Mouse (Mus musculus) forebrain, embryonic 16.5 days (tissue): ENCODE data around the gene Nckap5l. TPM values are rescaled to one million over a fixed set of nuclear protein-coding genes. Genes with fewer than 3 reads are reported as not detected.

ENCODE experiments used
- ATAC-seq: fragments of 200-750 bp; cut with Nextera tagmentation; 2 replicates; pipeline ENCODE4 v1.8.0; 2017; ENCODE audit warnings: mild to moderate bottlenecking, moderate library complexity
- H3K27ac ChIP-seq: fragments of 300-500 bp; sonication (generic); 2 replicates; pipeline ENCODE4 v1.5.1; 2014; ENCODE audit warnings: low read length, control low read depth
- H3K27me3 ChIP-seq: fragments of 300-500 bp; sonication (generic); replicated peaks from 2 replicates; pipeline ENCODE4 v1.6.1; 2014; ENCODE audit warnings: low read length; ENCODE audit not compliant: control insufficient read depth, insufficient read depth
- H3K36me3 ChIP-seq: fragments of 300-500 bp; sonication (generic); 2 replicates; pipeline ENCODE4 v1.6.1; 2014; ENCODE audit not compliant: control insufficient read depth, insufficient read depth
- H3K4me1 ChIP-seq: fragments of 300-500 bp; sonication (generic); replicated peaks from 2 replicates; pipeline ENCODE4 v1.6.1; 2014; ENCODE audit warnings: low read length; ENCODE audit not compliant: control insufficient read depth, insufficient read depth
- H3K4me2 ChIP-seq: fragments of 300-500 bp; sonication (generic); 2 replicates; pipeline ENCODE4 v1.6.1; 2014; ENCODE audit warnings: mild to moderate bottlenecking, low read length, control low read depth
- H3K4me3 ChIP-seq: fragments of 300-500 bp; sonication (generic); replicated peaks from 2 replicates; pipeline ENCODE4 v1.5.1; 2014; ENCODE audit warnings: mild to moderate bottlenecking, low read length, control low read depth
- H3K9ac ChIP-seq: fragments of 300-500 bp; sonication (generic); replicated peaks from 2 replicates; pipeline ENCODE4 v1.6.1; 2014; ENCODE audit warnings: low read depth, low read length, control low read depth
- H3K9me3 ChIP-seq: fragments of 300-500 bp; sonication (generic); 2 replicates; pipeline ENCODE4 v1.6.1; 2016; ENCODE audit warnings: low read length; ENCODE audit not compliant: control insufficient read depth
- WGBS: fragments of 180-500 bp; shearing (Covaris S2); extraction: QIAGEN DNeasy Blood & Tissue Kit; methylation state at CpG from one replicate; pipeline ENCODE4 v1.1.7; 2014; 5-methylcytosine and 5-hydroxymethylcytosine counted together
- polyA plus RNA-seq: library from polyadenylated mRNA; unstranded; fragments of >200 nt; fragmentation: Nextera tagmentation; extraction: Ambion mirVana; gene quantifications from 2 replicates; pipeline ENCODE4 v1.2.1, GENCODE M21; 2015

The Nckap5l gene
- polyA plus RNA-seq, 1 experiment from 2014 or later: 12.5 TPM

GRCm38 (mm10) chr15:99384071-99384470 is 73.5 kb downstream of the Nckap5l start:
- ATAC-seq: no peak

DNA sequence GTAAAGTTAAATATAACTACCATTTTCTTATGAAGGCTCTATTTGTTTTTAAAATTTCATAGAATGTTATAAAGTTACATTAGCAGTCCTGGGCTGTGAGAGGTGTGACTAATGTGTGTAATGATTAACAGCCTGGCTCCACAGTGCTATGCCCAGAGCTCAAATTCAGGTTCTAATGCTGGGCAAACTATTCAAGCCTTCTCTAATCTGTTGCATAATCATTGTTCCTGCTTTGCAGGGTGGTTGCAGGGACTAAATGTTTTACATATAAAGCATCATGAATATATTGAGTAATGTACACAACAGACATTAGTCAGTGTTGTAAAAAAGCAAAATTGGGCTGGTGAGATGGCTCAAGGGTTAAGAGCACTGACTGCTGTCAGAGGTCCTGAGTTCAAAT is 74.7 kb downstream of the Nckap5l start:
- no peak for ATAC-seq
- Histone ChIP-seq H3K36me3 (no peaks in the 10 kb centered on the region), H3K4me1 (no peaks in the 10 kb centered on the region), H3K27me3 (no peaks in the 10 kb centered on the region), H3K4me3 (no peak overlapping the region), H3K27ac (no peak overlapping the region), H3K9ac (no peak overlapping the region), H3K4me2 (no peak overlapping the region), H3K9me3 (no peaks in the 10 kb centered on the region; the same call in 1 of the 2 replicates)

More at GRCm38 (mm10) chr15:99384071-99384470, 73.5 kb downstream of the Nckap5l start:
- H3K9me3 ChIP-seq: no peaks in the 10 kb centered on the region
- H3K4me2 ChIP-seq: no peak overlapping the region
- H3K36me3 ChIP-seq: no peaks in the 10 kb centered on the region
- no peak overlapping the region for H3K4me3 ChIP-seq
- H3K4me1 ChIP-seq: no peaks in the 10 kb centered on the region
- no peak overlapping the region for H3K9ac ChIP-seq
- no peak overlapping the region for H3K27ac ChIP-seq
- WGBS: 74% methylated on average over 6 of the region's 6 CpGs
- H3K27me3 ChIP-seq: no peaks in the 10 kb centered on the region

- H3K4me2 ChIP-seq: no peak overlapping the region
- 89% methylated on average over 5 of the region's 5 CpGs for WGBS
- no peaks in the 10 kb centered on the region for H3K27me3 ChIP-seq
- no peaks in the 10 kb centered on the region for H3K4me1 ChIP-seq
- ATAC-seq: no peak
- H3K4me3 ChIP-seq: no peak overlapping the region
- no peaks in the 10 kb centered on the region; the same call in 1 of the 2 replicates for H3K9me3 ChIP-seq
- no peak overlapping the region for H3K9ac ChIP-seq
- H3K27ac ChIP-seq: no peak overlapping the region
- no peaks in the 10 kb centered on the region for H3K36me3 ChIP-seq
Measured at GRCm38 (mm10) chr15:99376240-99376639, 81.3 kb downstream of the Nckap5l start.

DNA sequence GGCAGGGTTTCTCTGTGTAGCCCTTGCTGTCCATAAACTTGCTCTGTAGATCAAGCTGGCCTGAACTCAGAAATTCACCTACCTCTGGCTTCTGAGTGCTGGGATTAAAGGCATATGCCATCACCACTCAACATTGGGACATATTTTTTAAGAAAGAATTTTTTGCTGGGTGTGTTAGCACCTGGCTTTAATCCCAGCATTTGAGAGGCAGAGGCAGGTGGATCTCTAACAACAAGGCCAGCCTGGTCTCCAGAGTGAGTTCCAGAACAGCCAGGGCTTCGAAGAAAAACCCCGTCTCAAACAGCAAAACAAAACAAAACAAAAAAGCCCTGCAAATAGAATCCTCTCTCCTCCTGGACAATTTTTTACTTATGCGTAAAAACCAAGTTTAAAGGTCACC is 82.0 kb downstream of the Nckap5l start:
- 84% methylated on average over 3 of the region's 3 CpGs for WGBS
- Histone ChIP-seq H3K4me2 (no peak overlapping the region), H3K27me3 (no peaks in the 10 kb centered on the region), H3K9me3 (no peaks in the 10 kb centered on the region; the same call in 1 of the 2 replicates), H3K4me1 (no peaks in the 10 kb centered on the region), H3K9ac (no peak overlapping the region), H3K4me3 (no peak overlapping the region), H3K36me3 (no peaks in the 10 kb centered on the region), H3K27ac (no peak overlapping the region)
- no peak for ATAC-seq

GRCm38 (mm10) chr15:99375036-99375435 is 82.5 kb downstream of the Nckap5l start:
- H3K27ac ChIP-seq: no peak overlapping the region
- H3K27me3 ChIP-seq: no peaks in the 10 kb centered on the region
- no peaks in the 10 kb centered on the region; the same call in 1 of the 2 replicates for H3K9me3 ChIP-seq
- H3K4me3 ChIP-seq: no peak overlapping the region
- H3K9ac ChIP-seq: no peak overlapping the region
- no peak for ATAC-seq
- H3K36me3 ChIP-seq: no peaks in the 10 kb centered on the region
- 93% methylated on average over 5 of the region's 5 CpGs for WGBS
- H3K4me1 ChIP-seq: no peaks in the 10 kb centered on the region
- H3K4me2 ChIP-seq: no peak overlapping the region

DNA sequence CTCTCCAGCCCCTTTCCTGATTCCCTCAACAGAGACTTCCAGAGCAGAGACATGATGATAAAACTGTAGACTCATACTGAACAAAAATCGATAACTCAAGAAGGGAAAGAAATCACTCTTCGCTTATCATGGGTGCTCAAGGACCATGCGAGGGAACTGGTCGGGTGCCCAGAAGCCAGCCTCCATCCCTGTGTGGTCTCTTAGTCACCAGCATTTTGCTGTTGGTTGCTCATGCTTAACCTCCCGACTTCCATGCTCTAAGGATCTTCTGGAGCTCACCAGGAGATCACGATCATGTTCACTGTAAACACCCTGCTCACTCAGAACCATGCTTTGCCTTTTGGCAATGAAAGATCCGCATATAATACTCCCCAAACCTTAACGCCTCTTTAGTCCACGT is 84.8 kb downstream of the Nckap5l start:
- H3K27me3 ChIP-seq: no peaks in the 10 kb centered on the region
- no peak overlapping the region for H3K4me3 ChIP-seq
- H3K4me2 ChIP-seq: no peak overlapping the region
- no peak overlapping the region for H3K27ac ChIP-seq
- H3K4me1 ChIP-seq: peaks cover 12% of the 10 kb centered on the region
- no peaks in the 10 kb centered on the region for H3K36me3 ChIP-seq
- H3K9ac ChIP-seq: no peak overlapping the region
- no peaks in the 10 kb centered on the region for H3K9me3 ChIP-seq
- WGBS: 84% methylated on average over 9 of the region's 9 CpGs
- no peak for ATAC-seq

Other genes with a start within 250 kb of the Nckap5l start
- gene Kcnh3, start 232.9 kb downstream of the Nckap5l start, polyA plus RNA-seq: 4.5 and 5.6 TPM in 2 replicates
- 207 and 220 TPM in 2 replicates for gene Mcrs1, start 205.8 kb downstream of the Nckap5l start, polyA plus RNA-seq
- gene Prpf40b, start 162.7 kb downstream of the Nckap5l start, polyA plus RNA-seq: 111 and 129 TPM in 2 replicates
- 0.42 and 0.50 TPM in 2 replicates for gene Fam186b, start 161.9 kb downstream of the Nckap5l start, polyA plus RNA-seq
- 8.7 and 10.3 TPM in 2 replicates for gene Fmnl3, start 87.3 kb downstream of the Nckap5l start, polyA plus RNA-seq
- gene Tmbim6, start 64.9 kb downstream of the Nckap5l start, polyA plus RNA-seq: 273 and 295 TPM in 2 replicates
- 23.5 and 24.4 TPM in 2 replicates for gene Bcdin3d, start 17.0 kb upstream of the Nckap5l start, polyA plus RNA-seq
- gene Faim2, start 70.4 kb upstream of the Nckap5l start, polyA plus RNA-seq: 20.8 and 29.8 TPM in 2 replicates
- 0.17 TPM in 1 of 2 replicates, not detected in the other for gene Aqp2, start 121.3 kb upstream of the Nckap5l start, polyA plus RNA-seq
- gene Aqp5, start 133.0 kb upstream of the Nckap5l start, polyA plus RNA-seq: 0.40 and 0.86 TPM in 2 replicates
- not detected in 2 replicates for gene Aqp6, start 143.7 kb upstream of the Nckap5l start, polyA plus RNA-seq
- gene Racgap1, start 193.9 kb upstream of the Nckap5l start, polyA plus RNA-seq: 94.4 and 113 TPM in 2 replicates
- 26.2 and 37.4 TPM in 2 replicates for gene Asic1, start 212.6 kb upstream of the Nckap5l start, polyA plus RNA-seq
- 111 and 116 TPM in 2 replicates for gene Smarcd1, start 244.4 kb upstream of the Nckap5l start, polyA plus RNA-seq
- gene Gm17349, start 247.7 kb upstream of the Nckap5l start, polyA plus RNA-seq: not detected in 2 replicates